Mouse (Mus musculus) adrenal gland (tissue): ENCODE results near the gene Prpf40a.

Experiments
- intact Hi-C: fragments of 180-260 bp; cut with DNase I; formaldehyde crosslinking; loops from one replicate; pipeline ENCODE4 v1.15.1; 2025
- long read RNA-seq, 2 experiments: library from polyadenylated mRNA; unstranded; transcript quantifications; one replicate each; pipeline ENCODE4 v2.0.0; 2020; ENCODE audit warnings: borderline replicate concordance in 1 of 2; ENCODE audit not compliant: insufficient replicate concordance in 1 of 2

The Prpf40a gene
- long read RNA-seq, experiment 1, partial matches to known transcripts, result 8 of 17 reads
- long read RNA-seq, experiment 1, other reads (novel, unspliced or antisense), result 9 of 17 reads
- long read RNA-seq, experiment 2, partial matches to known transcripts, result 8 of 16 reads
- long read RNA-seq, experiment 2, other reads (novel, unspliced or antisense), result 8 of 16 reads

- intact Hi-C loops, result no loop called here
Observed at GRCm38 (mm10) chr2:53190684-53191511, at the start of gene Prpf40a. Gene Prpf40a, minus strand, starts transcription at chr2:53191284.

DNA sequence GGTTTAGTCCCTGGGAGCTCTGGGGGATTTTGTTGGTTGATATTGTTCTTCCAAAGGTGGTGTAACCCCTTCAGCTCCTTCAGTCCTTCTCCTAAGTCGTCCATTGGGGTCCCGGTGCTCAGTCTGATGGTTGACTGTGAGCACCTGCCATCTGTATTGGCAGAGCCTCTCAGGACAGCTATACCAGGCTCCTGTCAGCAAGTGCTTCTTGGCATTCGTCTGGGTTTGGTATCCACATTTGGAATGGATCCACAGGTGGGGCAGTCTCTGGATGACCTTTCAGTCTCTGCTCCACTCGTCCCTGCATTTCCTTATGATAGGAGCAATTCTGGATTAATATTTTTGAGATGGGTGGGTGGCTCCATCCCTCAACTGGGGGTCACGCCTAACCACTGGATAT is 31.2 kb upstream of the Prpf40a start:
- intact Hi-C loops, result no loop called here

DNA sequence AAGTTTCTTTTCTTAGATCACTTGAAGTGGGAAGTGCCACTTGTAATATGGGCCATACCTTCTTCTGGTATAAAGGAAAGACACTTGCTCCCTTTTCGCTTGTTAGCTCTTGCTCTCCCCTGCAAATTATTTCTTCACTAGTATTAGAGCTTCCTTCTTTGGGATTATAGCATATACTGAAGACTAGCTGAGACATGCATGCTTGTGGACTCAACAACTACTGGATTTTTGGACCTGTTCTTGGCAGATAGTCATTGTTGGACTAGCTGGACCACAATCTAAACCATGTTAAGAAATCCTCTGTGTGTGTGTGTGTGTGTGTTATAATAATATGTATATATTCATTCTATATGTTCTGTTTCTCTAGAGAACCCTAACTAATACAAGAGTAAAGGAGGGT is 22.4 kb upstream of the Prpf40a start:
- intact Hi-C loops, result no loop called here

- intact Hi-C loops, result loop anchor here (10.0 kb wide), 2 partner anchors 62 to 452 kb away; no protein-coding TSS in a partner anchor
Observed at GRCm38 (mm10) chr2:53206749-53207148, 15.7 kb upstream of the Prpf40a start.

GRCm38 (mm10) chr2:53204373-53205274 is 13.5 kb upstream of the Prpf40a start:
- intact Hi-C loops, result loop anchor here (10.0 kb wide), 2 partner anchors 60 to 450 kb away; no protein-coding TSS in a partner anchor

DNA sequence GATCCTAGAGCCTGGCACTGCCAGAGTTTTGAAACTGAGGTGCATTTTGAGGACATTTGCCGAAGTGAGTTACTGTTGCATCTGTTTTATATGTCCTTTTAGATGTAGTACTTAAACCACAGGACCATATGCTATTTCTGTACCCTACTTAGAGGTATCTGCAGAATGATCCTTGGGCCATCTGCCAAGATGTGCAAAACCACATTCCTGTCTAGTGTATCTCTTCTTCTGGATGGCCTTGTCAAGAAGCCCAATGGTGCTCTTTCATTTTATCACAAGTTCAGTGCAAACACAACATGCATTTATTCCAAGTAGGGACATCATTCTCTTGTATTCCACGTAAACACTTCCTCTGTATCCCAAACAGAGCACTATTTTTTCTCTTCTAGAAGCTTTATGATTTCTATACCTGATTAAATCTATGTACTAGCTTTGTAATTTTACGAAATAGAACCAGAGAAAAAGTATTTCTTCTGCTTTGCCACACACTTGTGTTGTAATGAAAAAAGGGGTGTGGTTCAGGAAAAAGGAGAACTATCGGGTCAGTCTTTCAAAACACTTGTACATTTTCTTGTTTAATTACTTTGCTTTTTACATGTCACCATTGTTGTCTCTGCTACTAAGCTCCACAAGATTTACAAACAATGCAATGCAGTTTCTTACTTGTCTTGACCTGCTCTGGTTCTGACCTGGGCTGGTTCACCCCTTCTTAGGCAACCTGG is 9.2 kb upstream of the Prpf40a start:
- intact Hi-C loops, result loop anchor here (10.0 kb wide), 2 partner anchors 56 to 446 kb away; no protein-coding TSS in a partner anchor

DNA sequence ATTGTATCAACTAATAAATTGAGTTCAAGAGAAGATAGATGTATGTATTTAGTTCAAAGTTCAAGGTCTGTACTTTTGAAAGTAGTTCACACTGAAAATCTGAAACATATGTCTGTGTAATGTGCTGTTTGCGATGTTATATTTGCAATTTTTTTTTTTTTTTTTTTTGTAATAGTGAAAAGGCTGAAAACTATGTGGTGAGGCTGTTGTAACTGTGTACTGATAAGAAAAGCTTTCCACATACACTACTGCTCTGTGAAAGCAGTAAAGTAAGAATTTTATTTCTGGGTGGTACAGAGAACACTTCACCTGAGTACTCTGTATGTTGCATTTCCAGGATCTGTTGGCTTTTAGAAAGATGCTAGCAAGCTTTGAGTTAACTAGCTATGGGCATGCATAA is 8.1 kb upstream of the Prpf40a start:
- intact Hi-C loops, result no loop called here

DNA sequence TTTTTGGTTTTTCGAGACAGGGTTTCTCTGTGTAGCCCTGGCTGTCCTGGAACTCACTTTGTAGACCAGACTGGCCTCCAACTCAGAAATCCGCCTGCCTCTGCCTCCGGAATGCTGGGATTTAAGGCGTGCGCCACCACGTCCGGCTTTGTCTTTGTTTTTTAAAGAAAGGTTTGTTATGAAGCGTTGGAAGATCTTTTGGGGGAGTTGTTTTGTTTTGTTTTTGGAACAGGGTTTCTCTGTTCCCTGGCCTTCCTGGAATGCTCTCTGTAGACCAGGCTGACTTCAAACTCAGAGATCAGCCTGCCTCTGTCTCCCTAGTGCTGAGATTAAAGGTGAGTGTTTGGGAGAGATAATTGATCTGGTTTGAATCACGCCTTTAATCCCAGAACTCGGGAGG is 5.3 kb upstream of the Prpf40a start:
- intact Hi-C loops, result no loop called here

DNA sequence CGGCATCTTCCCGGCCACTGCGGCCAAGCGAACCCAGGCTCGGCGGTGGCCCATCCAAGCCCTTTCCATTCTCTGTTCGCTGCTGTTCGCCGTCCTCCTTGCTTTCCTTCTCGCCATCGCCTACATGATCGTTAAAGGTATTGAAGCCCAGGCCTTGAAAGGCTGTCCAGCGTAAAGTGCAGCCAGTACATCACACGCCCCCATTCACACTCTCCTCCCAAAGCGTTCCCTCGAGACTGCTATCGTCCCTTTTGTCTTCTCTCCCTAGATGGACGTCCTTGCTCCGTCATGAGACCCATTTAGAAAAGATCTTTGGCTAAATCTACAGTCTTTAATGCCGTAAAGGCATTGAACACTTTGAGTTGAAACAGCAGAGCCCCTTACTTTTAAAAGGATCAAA is 1.3 kb upstream of the Prpf40a start:
- intact Hi-C loops, result no loop called here

DNA sequence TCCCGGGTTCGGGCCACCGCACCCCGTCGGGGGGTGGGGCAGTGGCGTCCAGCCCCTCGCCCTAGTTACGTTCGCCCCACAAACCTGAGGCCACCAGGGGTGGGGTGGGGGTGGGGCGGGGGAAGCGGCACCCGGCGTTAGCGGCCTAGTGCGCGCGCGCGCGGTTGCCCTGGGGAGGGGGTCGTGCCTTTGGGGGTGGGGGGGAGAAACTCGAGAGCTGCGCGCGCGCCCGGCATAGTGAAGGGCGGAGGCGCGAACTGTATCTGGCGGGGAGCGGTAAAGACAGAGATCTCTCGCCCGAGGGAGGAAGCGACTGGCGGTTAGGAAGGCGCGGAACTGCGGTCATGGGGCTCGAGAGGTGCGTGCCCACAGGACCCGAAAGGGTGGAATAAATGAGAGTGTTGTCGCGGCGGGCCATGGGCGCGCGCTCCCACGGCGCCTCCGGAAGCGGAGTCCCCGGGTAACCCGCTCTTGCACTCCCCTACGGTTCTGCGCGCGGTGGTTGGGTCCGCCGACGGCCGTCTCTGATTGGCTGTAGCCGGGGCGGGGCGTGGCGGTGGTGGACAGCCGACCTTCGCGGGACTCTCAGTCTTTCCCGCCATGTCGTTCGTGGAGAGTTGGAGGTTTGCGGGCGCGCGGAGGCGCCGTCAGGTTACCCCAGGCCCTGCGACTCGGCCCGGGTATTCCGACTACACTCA is 588 bp upstream of the Prpf40a start, which contains the start of gene Arl6ip6:
Gene Arl6ip6, plus strand, starts transcription at position 204 of the 698 bp plus-strand sequence.
- intact Hi-C loops, result no loop called here

- intact Hi-C loops, result no loop called here
Observed at GRCm38 (mm10) chr2:53189811-53190210, 1.3 kb downstream of the Prpf40a start.

DNA sequence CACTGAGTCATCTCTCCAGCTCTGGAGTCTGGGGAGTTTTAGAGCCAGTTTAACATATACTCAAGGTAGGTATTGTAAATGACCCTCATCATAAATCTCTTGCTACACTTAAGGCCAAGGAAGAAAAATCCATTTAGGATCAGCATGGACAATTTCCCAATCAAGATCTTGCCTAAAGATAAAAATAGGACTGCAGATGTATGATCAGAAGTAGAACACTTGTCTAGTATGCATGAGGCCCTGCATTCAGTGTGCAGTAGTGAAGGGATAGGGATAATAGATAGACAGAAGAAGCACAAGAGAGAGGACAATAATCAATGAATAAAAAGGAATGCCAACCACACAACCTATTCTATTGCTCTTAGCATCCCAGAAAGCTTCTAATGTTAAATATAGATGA is 11.2 kb downstream of the Prpf40a start:
- intact Hi-C loops, result no loop called here

DNA sequence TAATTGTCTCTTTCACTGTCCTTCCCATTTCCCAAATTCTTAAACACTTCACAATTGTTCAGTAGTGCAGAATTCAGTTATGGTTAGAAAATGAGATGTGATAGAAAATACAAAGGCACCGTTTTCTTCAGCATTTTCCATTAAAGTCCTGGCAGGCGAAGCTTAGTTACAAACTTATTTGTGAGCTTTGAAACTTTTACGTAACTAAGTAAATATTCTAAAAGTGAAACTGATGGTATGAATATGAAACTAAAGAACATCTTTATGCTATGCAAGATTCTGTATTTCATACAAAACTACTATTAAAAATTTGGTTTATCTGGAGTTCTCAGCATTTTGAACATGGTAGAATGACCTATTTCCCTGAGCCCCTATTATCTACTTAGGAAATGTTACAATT is 12.1 kb downstream of the Prpf40a start:
- intact Hi-C loops, result no loop called here

DNA sequence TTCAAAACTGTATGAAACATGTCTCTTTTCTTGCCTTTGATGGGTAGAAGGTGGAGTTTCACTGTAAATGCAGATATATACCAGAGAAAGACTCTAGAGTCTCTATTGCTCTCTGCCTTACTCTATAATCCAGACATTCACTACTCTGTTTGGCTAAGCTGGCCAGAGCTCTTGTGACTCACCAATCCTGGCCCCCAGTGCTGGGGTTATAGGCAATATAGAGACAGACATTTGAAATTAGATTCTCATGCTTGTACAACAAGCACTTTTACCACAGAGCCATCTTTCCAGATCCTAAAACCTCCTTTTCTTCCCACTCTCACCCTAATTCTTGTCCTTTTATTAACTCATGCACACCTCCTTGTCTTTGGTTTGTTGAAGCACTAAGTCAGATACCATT is 17.1 kb downstream of the Prpf40a start:
- intact Hi-C loops, result no loop called here

DNA sequence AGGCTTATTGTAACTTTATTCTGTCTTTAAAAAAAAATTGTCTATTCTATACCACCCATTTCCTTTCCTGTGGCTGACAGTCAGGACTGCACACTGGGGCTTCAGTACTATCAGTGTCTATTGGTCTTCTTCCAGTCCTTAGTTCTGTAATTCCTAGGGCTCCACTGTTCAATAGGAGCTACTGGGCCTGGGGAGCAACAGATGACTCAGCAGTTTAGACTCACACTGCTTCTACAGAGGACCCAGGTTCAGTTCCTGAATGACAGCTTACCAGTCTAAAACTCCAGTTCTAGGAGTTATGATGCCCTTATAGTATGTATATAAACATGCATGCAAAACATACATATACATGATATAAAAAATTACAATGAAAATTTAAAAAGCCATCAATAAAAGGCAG is 44.2 kb downstream of the Prpf40a start:
- intact Hi-C loops, result loop anchor here (10.0 kb wide), 1 partner anchor 58 kb away; no protein-coding TSS in a partner anchor

DNA sequence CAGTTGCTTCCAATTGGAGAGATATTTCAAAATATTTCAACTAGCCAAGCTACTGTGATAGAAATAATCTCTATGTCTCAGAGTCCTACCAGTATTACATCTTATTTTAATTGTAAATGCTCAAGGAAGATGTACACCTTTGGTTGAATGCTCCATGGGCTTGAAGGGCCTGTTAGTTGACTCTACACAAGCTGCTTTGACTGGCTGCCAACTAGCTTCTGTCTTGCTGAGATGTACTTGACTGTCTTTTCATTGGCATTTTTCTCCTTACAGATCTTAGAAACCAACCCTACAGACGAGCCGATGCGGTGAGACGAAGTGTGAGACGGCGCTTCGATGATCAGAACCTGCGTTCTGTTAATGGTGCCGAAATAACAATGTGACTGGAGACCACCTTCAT is 59.5 kb downstream of the Prpf40a start:
- intact Hi-C loops, result no loop called here

- intact Hi-C loops, result no loop called here
Observed at GRCm38 (mm10) chr2:53129070-53129469, 62.0 kb downstream of the Prpf40a start.

DNA sequence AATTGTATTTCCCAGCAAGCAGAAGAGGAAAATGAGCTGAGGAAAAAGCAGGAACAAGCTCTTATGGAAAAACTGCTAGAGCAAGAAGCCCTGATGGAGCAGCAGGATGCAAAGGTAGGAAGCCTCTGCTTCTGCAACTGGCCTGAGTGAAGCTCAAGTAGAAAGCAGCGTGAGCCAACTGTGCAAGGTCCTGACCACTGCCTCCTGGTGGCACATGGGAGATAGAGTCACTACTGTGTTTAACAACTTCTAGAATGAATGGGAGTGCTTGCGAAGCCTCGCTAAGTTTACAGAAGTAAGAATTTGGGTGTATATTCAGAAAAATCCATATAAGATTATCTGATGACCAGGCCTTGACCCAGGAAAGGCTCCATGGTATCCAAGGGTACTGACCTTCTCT is 65.1 kb downstream of the Prpf40a start:
- intact Hi-C loops, result no loop called here

DNA sequence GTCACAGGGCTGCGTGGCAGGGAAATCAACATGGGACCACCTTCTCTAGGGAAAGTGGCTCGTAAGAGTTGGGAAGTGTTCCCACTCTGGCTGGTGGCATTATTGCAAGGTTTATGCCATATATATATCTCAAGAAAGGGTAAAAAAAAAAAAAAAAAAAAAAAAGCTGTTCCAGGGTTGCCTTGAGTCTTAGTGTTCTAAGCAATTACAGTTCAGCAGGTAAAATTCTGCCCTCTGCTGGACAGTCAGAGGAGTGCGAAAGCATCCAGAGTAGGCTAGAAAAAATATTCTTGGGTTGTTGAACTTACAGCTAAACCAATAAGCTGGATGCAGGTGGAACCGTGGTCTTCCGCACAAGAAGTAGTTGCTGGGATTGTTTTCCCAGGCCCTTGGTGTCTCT is 69.3 kb downstream of the Prpf40a start:
- intact Hi-C loops, result loop anchor here (5.0 kb wide), 1 partner anchor 364 kb away; no protein-coding TSS in a partner anchor

DNA sequence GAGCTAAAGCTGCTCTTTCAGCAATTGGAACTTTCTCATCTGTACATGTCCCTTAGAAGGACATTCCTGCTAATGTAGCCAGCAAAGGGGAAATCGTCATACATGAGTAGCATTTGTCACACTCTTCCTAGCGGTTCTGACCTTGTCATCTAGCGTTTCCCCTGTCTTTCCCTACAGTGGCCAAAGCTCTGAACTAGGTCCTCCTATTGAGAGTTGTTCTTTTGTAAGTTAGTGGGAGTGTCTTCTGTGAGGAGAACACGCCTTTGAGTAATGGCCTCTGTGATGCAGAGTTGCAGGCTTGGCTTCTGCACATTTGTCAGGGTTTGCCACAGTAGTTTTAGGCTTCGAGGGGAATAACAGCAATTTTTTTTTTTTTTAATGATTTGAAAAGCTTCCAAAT is 82.5 kb downstream of the Prpf40a start:
- intact Hi-C loops, result no loop called here
